Mouse (Mus musculus): Measurements from ENCODE around the gene Nap1l1. TPM values are rescaled to one million over a fixed set of nuclear protein-coding genes. Genes with fewer than 3 reads are reported as not detected.
"Not testable (repeated sequence)": the region's sequence is repeated elsewhere in the genome, so short reads cannot be mapped to it uniquely, and the experiment has no call there.

Gene Nap1l1
- 9.9 and 18.8 TPM in 2 replicates for polyA plus RNA-seq (2012; rRNA removed)

DNA sequence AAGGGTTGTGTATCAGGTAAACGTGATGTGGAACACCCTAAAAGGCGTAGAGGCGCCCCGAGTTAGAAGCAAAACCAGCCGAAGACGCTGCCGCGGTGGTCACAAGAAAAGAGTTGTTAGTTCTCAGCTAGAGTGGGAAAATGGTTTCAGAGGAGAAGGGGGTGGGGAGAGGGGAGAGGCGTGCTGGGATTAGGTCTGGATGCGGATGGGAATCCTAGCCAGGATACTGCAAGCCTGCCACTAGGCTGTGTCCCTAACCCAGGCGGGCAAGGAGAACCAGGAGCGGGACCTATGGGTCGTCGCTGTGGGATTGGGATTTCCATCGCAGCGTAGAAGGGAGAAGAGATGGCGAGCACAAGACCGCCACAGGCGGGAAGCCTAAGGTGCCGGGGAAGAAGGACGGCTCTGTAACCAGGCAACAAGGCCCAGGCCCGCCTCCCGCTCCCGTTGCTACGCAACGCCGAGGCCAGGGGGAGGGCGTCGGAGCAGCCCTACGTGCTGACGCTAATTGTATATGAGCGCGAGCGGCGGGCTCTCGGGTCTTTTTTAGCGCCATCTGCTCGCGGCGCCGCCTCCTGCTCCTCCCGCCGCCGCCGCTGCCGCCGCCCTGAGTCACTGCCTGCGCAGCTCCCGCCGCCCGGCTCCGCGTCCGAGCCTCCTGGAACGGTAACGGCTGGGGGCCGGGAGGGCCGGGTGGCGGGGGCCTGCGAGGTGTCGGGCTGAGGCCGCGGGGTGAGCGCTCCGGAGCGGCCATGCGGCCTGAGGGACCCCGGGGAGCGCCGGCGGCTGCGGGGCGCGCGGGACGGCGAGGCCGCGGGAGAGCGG lies at the start of gene Nap1l1:
Nap1l1 (plus strand) TSS at position 538 of the 825 bp plus-strand sequence.
- Histone ChIP-seq H3K27ac (ENCODE audit: insufficient read depth, low read depth, low read length) (no peak within 1 kb of the TSS), H3K4me3 (ENCODE audit: insufficient read depth, low read depth, low read length) (peak within 1 kb of the TSS; percentile 67), H3K4me1 (ENCODE audit: control insufficient read depth, insufficient read depth, low read length) (peaks cover 4% of the 10 kb centered on the region; the same call in 1 of the 2 replicates), H3K36me3 (ENCODE audit: control insufficient read depth, insufficient read depth, low read length) (no peaks in the 10 kb centered on the region), H3K27me3 (replicated peaks; ENCODE audit: control insufficient read depth, insufficient read depth, low read length) (no peaks in the 10 kb centered on the region)
- DNase-seq, result peak; percentile 98
- WGBS, result 2% methylated on average over 79 of the region's 80 CpGs
- TF ChIP-seq CTCF (conservative IDR thresholded peaks at IDR 0.05; ENCODE audit: insufficient read depth, insufficient read length, low read depth, low read length) (no peak), POLR2A (IDR thresholded peaks at IDR 0.05; ENCODE audit: low read depth, low read length) (peak; percentile 45)

DNA sequence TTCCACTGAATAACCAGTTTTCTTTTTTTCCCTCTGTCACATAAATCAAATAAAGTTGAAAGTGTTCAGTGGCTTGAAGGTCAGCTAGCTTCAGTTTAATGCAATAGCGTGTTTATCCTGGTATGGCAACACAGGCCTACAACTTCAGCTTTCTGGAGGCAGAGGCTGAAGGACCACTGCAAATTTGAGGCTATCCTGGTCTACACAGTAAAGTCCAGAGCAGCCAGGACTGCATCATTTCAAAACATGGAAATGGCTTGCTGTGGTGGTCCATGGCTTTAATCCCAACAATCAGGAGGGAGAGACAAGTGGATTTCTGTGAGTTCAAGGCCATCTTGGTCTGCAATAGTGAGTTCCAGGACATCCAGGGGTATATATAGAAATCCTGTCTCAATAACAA lies 46.5 kb upstream of the Nap1l1 start:
- TF ChIP-seq POLR2A (IDR thresholded peaks at IDR 0.05; ENCODE audit: low read depth, low read length) (no peak), CTCF (conservative IDR thresholded peaks at IDR 0.05; ENCODE audit: insufficient read depth, insufficient read length, low read depth, low read length) (no peak)
- DNase-seq, result no peak
- H3K4me3 ChIP-seq (ENCODE audit: insufficient read depth, low read depth, low read length), result no peak overlapping the region

DNA sequence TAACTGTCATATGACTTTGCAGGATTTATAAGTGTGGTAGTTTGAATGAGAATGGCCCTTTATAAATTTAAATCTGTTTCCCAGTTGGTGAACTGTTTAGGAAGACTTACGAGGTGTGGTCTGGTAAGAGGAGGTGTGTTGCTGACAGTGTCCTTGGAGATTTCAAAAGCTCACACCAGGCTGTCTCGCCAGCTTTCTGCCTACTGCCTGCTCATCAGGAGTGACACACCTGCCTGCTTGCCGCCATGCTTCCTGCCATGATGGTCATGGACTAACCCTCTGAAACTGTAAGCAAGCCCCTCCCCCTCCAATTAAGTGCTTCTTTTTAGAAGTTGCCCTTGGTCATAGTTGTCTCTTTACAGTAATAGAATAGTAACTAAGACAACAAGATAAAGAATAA lies 39.5 kb upstream of the Nap1l1 start:
- Histone ChIP-seq H3K27ac (ENCODE audit: insufficient read depth, low read depth, low read length) (no peak overlapping the region), H3K4me1 (ENCODE audit: control insufficient read depth, insufficient read depth, low read length) (no peaks in the 10 kb centered on the region), H3K36me3 (ENCODE audit: control insufficient read depth, insufficient read depth, low read length) (no peaks in the 10 kb centered on the region), H3K27me3 (replicated peaks; ENCODE audit: control insufficient read depth, insufficient read depth, low read length) (no peaks in the 10 kb centered on the region), H3K4me3 (ENCODE audit: insufficient read depth, low read depth, low read length) (no peak overlapping the region)
- WGBS, result 90% methylated on average over 3 of the region's 3 CpGs
- no peak for DNase-seq
- no peak for TF ChIP-seq POLR2A (IDR thresholded peaks at IDR 0.05; ENCODE audit: low read depth, low read length)
- no peak for TF ChIP-seq CTCF (conservative IDR thresholded peaks at IDR 0.05; ENCODE audit: insufficient read depth, insufficient read length, low read depth, low read length)

More for the DNA sequence above, 46.5 kb upstream of the Nap1l1 start:
- no peaks in the 10 kb centered on the region for H3K4me1 ChIP-seq (ENCODE audit: control insufficient read depth, insufficient read depth, low read length)
- H3K27me3 ChIP-seq (replicated peaks; ENCODE audit: control insufficient read depth, insufficient read depth, low read length), result no peaks in the 10 kb centered on the region
- no peak overlapping the region for H3K27ac ChIP-seq (ENCODE audit: insufficient read depth, low read depth, low read length)
- 60% methylated on average over 1 of the region's 1 CpGs for WGBS
- no peaks in the 10 kb centered on the region for H3K36me3 ChIP-seq (ENCODE audit: control insufficient read depth, insufficient read depth, low read length)

DNA sequence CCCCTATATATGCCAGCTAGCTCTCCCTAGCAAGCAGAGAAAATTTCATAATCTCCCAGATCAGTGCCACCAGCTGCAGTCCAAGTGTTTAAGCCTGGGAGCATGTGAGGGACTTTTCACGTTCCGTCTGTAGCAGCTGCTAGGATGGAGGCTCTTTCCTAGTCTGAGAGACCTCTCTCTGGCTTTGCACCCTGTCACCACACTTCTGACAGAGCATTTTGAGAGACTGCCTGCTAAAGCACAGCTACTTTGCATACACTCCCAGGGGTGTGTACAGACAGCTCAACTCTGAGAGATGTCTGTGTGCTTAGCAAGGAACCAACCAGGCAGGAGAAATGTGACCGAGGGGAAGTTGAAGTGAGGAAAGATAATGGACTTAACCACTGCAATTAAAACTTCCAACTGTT lies 32.0 kb upstream of the Nap1l1 start:
- Histone ChIP-seq H3K27me3 (replicated peaks; ENCODE audit: control insufficient read depth, insufficient read depth, low read length) (no peaks in the 10 kb centered on the region), H3K36me3 (ENCODE audit: control insufficient read depth, insufficient read depth, low read length) (no peaks in the 10 kb centered on the region), H3K27ac (ENCODE audit: insufficient read depth, low read depth, low read length) (no peak overlapping the region), H3K4me1 (ENCODE audit: control insufficient read depth, insufficient read depth, low read length) (no peaks in the 10 kb centered on the region), H3K4me3 (ENCODE audit: insufficient read depth, low read depth, low read length) (no peak overlapping the region)
- TF ChIP-seq CTCF (conservative IDR thresholded peaks at IDR 0.05; ENCODE audit: insufficient read depth, insufficient read length, low read depth, low read length), result no peak
- no peak for TF ChIP-seq POLR2A (IDR thresholded peaks at IDR 0.05; ENCODE audit: low read depth, low read length)
- WGBS, result 66% methylated on average over 3 of the region's 3 CpGs
- no peak for DNase-seq

DNA sequence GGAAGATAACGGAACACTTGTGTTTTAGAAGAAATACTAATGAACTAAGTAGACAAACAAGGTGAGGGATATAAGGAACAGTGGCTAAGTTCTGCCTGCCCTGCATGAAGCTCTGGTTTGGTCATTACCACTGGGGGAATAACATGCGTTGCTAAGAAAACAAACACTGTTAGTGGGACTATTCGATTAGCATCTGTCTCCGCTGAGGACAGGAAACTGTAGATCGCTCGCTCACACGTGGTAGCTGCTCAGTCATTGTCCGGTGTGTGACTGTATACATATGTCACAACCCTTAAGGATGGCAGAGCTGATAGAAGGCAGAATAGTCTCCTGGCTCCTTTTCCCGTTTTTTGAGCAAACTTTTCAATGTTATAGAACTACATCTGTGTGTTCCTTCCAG lies 28.8 kb upstream of the Nap1l1 start:
- 44% methylated on average over 9 of the region's 9 CpGs for WGBS
- Histone ChIP-seq H3K4me1 (ENCODE audit: control insufficient read depth, insufficient read depth, low read length) (no peaks in the 10 kb centered on the region), H3K27ac (ENCODE audit: insufficient read depth, low read depth, low read length) (no peak overlapping the region), H3K36me3 (ENCODE audit: control insufficient read depth, insufficient read depth, low read length) (no peaks in the 10 kb centered on the region), H3K4me3 (ENCODE audit: insufficient read depth, low read depth, low read length) (no peak overlapping the region), H3K27me3 (replicated peaks; ENCODE audit: control insufficient read depth, insufficient read depth, low read length) (no peaks in the 10 kb centered on the region)
- no peak for DNase-seq
- no peak for TF ChIP-seq POLR2A (IDR thresholded peaks at IDR 0.05; ENCODE audit: low read depth, low read length)
- no peak for TF ChIP-seq CTCF (conservative IDR thresholded peaks at IDR 0.05; ENCODE audit: insufficient read depth, insufficient read length, low read depth, low read length)

DNA sequence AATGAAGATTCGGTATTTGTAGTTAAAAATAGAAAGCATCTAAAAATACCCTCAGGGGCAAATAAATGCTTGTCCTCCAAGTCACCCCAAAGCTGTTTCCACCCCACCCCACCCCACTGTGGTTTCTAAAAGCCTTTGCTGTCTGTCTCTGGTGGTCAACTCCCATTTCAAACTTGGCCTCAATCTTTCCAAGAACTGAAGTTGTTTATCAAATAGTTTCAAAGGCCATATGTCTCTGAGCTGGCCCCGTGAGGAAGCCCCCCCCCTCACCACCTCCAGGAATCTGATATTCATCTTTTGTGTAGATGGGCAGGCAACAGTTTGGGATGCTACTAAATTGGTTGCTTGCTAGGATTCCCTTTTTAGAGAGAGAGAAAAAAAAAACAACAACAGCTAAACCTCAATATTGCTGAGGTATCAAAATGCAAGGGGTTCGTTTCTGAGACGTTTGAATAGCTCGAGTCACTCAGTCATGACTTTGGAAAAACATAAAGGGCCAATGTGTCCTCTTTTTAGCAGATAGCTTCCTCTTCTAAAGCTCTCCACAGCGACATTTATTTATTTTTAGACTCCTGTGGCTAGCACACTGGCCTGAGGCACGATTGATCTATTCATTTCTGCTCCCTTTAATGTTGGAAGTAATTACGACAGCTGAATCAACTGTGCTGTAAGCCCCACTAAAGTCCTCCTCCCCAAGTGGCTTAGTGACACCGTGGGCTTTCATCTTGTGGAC lies 26.9 kb upstream of the Nap1l1 start:
- no peaks in the 10 kb centered on the region for H3K27me3 ChIP-seq (replicated peaks; ENCODE audit: control insufficient read depth, insufficient read depth, low read length)

DNA sequence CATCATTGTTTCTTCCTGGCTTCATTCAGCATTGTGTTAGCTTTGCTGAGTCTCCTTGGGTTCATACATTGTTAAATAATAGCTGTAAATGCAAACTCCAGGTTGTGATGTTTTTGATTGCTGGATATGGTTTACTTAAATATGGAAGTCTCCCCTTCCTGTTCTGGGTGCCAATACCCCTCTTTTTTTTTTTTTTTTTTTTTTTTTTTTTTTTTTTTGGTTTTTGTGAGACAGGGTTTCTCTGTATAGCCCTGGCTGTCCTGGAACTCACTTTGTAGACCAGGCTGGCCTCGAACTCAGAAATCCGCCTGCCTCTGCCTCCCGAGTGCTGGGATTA lies 26.4 kb upstream of the Nap1l1 start:
- not testable (repeated sequence) for H3K4me1 ChIP-seq (ENCODE audit: control insufficient read depth, insufficient read depth, low read length); H3K27ac ChIP-seq (ENCODE audit: insufficient read depth, low read depth, low read length); DNase-seq; H3K27me3 ChIP-seq (replicated peaks; ENCODE audit: control insufficient read depth, insufficient read depth, low read length); H3K4me3 ChIP-seq (ENCODE audit: insufficient read depth, low read depth, low read length); H3K36me3 ChIP-seq (ENCODE audit: control insufficient read depth, insufficient read depth, low read length)
- WGBS, result 94% methylated on average over 3 of the region's 3 CpGs

More for the DNA sequence above, 26.9 kb upstream of the Nap1l1 start:
- H3K4me1 ChIP-seq (ENCODE audit: control insufficient read depth, insufficient read depth, low read length), result no peaks in the 10 kb centered on the region
- 27% methylated on average over 9 of the region's 9 CpGs for WGBS
- TF ChIP-seq POLR2A (IDR thresholded peaks at IDR 0.05; ENCODE audit: low read depth, low read length) (no peak), CTCF (conservative IDR thresholded peaks at IDR 0.05; ENCODE audit: insufficient read depth, insufficient read length, low read depth, low read length) (no peak)
- no peak for DNase-seq
- H3K4me3 ChIP-seq (ENCODE audit: insufficient read depth, low read depth, low read length), result no peak overlapping the region
- no peaks in the 10 kb centered on the region for H3K36me3 ChIP-seq (ENCODE audit: control insufficient read depth, insufficient read depth, low read length)
- no peak overlapping the region for H3K27ac ChIP-seq (ENCODE audit: insufficient read depth, low read depth, low read length)

DNA sequence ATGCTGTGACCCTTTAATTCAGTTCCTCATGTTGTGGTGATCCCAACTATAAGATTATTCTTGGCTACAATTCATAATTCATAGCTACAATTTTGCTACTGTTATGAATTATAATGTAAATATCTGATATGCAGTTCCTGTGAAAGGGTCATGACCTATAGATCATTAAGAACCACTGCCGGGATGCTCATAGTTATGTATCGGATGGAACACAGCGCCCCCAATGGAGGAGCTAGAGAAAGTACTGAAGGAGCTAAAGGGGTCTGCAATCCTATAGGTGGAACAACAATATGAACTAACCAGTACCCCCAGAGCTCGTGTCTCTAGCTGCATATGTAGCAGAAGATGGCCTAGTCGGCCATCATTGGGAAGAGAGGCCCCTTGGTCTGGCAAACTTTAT lies 23.4 kb upstream of the Nap1l1 start:
- H3K27me3 ChIP-seq (replicated peaks; ENCODE audit: control insufficient read depth, insufficient read depth, low read length); DNase-seq; H3K4me3 ChIP-seq (ENCODE audit: insufficient read depth, low read depth, low read length); H3K36me3 ChIP-seq (ENCODE audit: control insufficient read depth, insufficient read depth, low read length); H3K4me1 ChIP-seq (ENCODE audit: control insufficient read depth, insufficient read depth, low read length); H3K27ac ChIP-seq (ENCODE audit: insufficient read depth, low read depth, low read length): not testable (repeated sequence)
- WGBS, result 75% methylated on average over 5 of the region's 5 CpGs
